Mouse (Mus musculus): ENCODE data around the gene Emd.
"Not testable (repeated sequence)": the region's sequence is repeated elsewhere in the genome, so short reads cannot be mapped to it uniquely, and the experiment has no call there.

Gene Emd

DNA sequence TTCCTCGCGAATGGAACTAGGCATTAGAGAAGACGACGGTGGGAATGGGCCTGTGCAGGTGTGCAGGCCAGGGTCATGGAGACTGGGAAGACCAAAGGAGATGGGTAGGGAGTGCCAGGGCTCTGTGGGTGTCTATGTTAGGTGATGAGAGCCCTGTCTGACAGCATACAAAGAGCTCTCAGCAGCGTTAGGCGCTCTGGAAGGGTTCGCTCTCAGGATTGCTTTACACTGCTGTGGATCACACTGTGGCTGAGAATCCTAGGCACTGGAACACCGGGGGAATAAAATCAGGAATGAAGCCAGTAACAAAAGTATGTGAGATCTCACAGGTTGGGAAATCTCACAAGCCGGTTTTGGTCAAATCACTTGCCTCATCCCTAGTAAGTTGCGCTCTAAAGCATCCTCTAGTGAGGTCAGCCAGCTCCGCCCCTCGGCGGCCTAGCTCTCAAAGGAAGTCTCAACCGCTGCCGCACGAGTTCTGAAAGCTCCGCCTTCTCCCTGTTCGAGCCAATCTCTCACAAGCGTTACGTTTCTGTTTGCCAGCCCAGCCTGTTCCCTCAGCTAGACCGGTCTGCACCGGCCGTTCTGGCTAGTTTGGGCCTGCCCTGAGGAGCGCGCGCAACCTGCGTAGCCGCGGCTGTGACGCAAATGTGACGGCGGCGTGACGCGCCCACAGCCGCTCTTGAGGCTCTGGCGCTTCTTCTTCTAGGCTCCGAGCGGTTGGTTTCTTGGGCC lies at the start of gene Emd:
Emd (plus strand) TSS at position 535 of the 735 bp plus-strand sequence.
- peak; percentile 93 for DNase-seq (ENCODE audit: inconsistent ontology term)

- DNase-seq (ENCODE audit: inconsistent ontology term) = peak; percentile 54
Observed at GRCm38 (mm10) chrX:74218496-74218895, 36.0 kb upstream of the Emd start.

DNA sequence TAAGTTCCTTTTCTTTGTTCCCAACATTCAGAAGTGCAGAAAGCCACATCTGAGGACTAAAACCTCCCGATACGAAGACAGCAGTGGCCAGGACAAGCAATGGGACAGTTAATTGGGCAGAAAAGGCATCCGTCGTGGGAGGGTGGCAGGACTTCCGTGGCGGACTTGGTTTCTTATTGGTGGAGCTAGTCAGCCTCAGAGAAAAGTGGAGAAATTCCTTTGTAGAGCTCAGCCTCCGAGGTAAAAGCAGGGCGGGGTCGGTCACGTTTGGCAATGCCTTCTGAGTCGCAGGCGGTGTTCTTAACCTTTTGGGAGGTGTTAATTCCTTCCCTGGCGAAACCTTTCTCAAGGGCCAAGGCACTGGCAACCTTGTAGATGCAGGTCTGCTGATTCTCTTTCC lies 35.0 kb upstream of the Emd start:
- no peak for DNase-seq (ENCODE audit: inconsistent ontology term)

- not testable (repeated sequence) for DNase-seq (ENCODE audit: inconsistent ontology term)
Observed at GRCm38 (mm10) chrX:74220099-74220498, 34.4 kb upstream of the Emd start.

- DNase-seq (ENCODE audit: inconsistent ontology term) = no peak
Observed at GRCm38 (mm10) chrX:74230038-74230437, 24.4 kb upstream of the Emd start.

DNA sequence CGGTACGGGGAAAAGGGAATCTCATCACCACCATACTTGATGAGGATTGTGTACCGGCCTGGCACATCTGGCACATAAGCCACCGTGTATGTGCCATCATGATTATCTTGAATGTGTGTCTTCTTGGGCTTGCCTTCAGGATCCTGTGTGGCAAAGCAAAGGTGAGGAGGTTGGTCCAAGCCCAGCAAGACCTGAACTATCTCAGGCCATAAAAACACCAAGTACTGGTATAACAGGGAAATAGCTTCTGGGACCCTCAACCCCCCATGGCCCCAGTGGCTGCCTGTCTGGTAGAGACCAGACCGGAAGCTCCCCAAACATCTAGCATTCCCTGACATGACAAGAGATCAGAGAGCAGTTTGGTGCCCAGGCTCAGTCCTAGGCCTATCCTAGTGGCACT lies 21.3 kb upstream of the Emd start:
- no peak for DNase-seq (ENCODE audit: inconsistent ontology term)

- no peak for DNase-seq (ENCODE audit: inconsistent ontology term)
Observed at GRCm38 (mm10) chrX:74240332-74240731, 14.2 kb upstream of the Emd start.

GRCm38 (mm10) chrX:74243396-74243795 lies 11.1 kb upstream of the Emd start:
- DNase-seq (ENCODE audit: inconsistent ontology term) = no peak

DNA sequence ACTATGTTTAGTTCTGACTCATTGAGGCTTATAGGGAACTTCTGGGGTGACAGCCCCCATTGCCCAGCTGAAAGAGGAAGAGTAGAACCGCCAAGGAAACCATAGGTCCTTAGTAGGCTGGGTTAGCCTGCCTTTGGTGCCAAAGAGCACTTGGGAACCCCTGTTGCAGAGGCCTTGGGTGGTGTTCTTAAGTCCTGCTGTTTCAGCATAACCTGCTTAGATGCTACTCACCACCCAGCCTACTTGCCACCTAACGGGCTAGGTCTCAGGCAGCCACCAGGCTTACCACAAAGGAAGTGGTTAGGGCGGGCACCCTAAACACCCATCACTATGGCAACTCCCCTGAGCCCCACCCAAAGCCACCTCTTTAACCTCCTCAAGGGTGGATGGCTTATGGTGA lies 10.7 kb upstream of the Emd start:
- DNase-seq (ENCODE audit: inconsistent ontology term) = peak; percentile 23

DNA sequence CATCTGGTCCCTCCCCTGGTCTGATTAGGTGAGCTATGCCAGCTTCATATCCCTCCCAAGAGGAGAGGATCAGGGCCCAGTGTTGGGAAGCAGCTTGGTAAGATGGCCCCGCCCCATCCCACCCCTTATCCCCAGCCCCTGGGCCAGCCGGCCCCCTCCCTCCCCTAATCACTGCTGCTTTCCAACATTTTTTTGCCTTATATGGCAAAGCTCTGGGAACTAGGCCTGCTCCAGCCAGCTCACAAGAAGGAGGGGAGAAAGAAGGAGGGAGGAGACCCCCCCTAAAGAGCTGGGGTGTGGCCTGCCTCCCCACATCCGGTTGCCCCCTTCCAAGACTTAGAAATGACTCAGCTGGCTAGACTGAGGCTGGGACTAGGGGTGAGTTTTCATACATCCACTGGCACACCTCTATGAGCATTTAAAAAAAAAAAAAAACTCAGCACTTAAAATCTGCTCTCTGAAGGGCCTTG lies 9.8 kb upstream of the Emd start:
- DNase-seq (ENCODE audit: inconsistent ontology term) = peak; percentile 95

- no peak for DNase-seq (ENCODE audit: inconsistent ontology term)
Observed at GRCm38 (mm10) chrX:74245107-74245506, 9.4 kb upstream of the Emd start.

DNA sequence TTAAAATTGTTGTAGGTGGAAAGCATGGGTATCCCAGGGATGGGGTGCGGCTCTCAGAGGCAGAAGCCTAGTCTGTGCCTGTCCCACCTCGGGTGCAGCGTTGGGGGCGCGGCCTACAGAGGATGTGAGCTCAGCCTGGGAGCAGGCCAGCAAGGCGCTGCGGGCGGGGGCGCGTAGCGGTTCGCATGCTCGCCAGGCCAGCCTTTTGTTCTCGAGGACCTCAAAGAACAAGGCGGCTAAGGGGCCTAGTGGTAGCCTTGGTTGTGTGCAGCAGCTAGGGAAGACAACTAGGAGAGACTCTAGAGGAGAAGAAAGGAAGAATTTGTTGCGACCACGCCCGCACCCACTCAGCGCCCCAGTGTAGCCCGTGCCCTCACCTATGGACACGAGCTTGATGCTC lies 8.8 kb upstream of the Emd start:
- DNase-seq (ENCODE audit: inconsistent ontology term) = peak; percentile 87

GRCm38 (mm10) chrX:74246213-74246681 lies 8.2 kb upstream of the Emd start:
- peak; percentile 92 for DNase-seq (ENCODE audit: inconsistent ontology term)

DNA sequence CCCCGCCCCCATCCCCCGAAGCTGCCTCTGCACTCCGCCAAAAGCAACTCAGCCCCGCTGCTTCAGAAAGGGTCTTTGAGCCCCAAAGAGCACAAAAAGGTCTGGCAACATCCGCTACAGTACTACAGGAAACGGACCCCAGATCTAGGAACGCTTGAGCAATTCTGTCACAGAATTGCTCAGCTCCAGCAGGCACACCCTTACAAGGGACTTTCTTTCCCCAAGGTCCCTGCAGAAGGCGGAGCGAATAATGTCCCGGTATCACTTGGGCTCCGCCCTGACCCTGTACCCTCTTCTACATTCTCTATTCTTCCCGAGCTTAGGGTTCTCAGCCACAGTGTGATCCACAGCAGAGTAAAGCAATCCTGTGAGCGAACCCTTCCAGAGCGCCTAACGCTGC lies 7.8 kb upstream of the Emd start:
- no peak for DNase-seq (ENCODE audit: inconsistent ontology term)

- DNase-seq (ENCODE audit: inconsistent ontology term) = peak; percentile 77
Observed at GRCm38 (mm10) chrX:74248651-74249050, 5.8 kb upstream of the Emd start.

- DNase-seq (ENCODE audit: inconsistent ontology term) = peak; percentile 83
Observed at GRCm38 (mm10) chrX:74249615-74250014, 4.9 kb upstream of the Emd start, which contains the start of gene Flna. Flna (minus strand) TSS chrX:74249820.

GRCm38 (mm10) chrX:74254888-74255565 lies 540 bp downstream of the Emd start:
- DNase-seq (ENCODE audit: inconsistent ontology term) = no peak

GRCm38 (mm10) chrX:74257746-74258145 lies 3.3 kb downstream of the Emd start:
- no peak for DNase-seq (ENCODE audit: inconsistent ontology term)

- DNase-seq (ENCODE audit: inconsistent ontology term) = no peak
Observed at GRCm38 (mm10) chrX:74269736-74270061, 15.2 kb downstream of the Emd start.

DNA sequence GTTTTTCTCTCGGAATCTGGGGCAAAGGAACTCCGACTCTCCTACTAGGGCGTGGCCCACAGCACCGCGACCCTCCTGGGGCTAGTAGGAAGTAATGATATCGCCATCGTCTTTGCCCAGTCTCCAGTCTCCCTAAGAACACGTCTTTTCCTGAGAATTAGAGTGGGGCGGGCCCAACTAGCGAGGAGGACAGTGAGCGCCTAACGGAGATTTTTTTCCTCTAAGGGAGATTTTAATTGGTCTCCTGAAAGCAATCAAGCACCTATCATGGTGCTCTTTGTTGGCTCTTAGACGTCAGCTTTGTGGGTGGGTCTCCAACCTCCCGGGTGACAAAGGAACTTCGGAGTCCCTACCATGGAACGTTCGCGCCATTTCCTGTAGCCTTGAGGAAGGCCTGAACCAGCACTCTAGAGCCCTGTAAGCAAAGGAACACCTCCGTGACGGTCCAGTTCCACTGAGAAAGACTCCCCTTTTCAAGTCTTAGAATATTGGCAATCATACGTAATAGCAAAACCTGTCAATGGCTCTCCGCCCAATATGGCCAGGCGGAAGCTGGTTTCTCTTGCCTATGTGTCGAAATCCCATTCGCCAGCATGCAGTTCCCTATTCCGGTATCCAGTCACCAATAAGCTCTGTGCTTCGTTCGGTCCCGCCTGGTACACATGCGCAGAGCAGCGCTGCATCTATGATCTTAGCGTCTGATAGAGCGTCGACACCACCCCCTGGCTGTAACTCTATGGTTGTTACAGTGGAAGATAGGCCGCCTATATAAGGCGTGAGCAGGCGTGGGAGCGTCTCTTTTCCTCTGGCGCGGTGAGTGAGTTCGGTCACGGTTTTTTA lies 15.8 kb downstream of the Emd start, which contains the start of gene Rpl10:
Rpl10 (plus strand) TSS at position 751 of the 840 bp plus-strand sequence.
- DNase-seq (ENCODE audit: inconsistent ontology term) = peak; percentile 96

DNA sequence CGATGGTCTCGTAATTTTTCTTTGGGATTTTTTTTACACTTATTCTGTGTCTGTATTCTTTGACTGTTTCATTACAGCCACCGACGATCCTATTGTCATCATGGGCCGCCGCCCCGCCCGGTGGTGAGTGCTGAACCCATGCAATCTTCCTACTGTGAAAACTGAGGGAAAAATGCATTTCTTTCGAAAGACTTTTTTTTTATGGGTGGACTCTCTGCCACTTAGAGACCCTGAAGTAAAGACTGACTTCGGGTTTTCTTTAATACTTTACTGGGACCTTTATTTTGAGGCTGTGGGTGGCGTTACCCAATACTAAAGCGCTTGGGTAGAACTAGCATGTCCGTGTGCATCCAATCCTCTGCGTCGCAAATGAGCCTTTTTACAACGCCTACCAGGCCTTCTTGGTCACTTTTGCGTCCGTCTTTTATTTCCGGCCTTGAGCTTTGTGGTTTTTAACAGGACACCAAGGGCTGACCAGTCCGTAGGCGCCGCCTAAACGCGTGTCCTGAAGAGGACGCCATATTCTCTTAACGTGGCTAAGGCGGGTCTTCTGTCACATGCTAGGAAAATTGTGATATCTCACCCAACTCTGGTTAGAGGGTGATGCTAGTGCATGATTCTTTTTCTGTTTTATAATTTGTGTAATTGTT lies 16.5 kb downstream of the Emd start:
- peak; percentile 16 for DNase-seq (ENCODE audit: inconsistent ontology term)

Measured in Muller cell, postnatal 12 days (primary cell).